Mouse (Mus musculus): ENCODE data around the gene Tet1. TPM values are rescaled to one million over a fixed set of nuclear protein-coding genes. Genes with fewer than 3 reads are reported as not detected.

Gene Tet1
- polyA plus RNA-seq, 1 experiment from 2014 or later, result 26.9 TPM

GRCm38 (mm10) chr10:62886799-62887591 is 21.8 kb downstream of the Tet1 start:
- Histone ChIP-seq H3K36me3 (no peaks in the 10 kb centered on the region), H3K27me3 (no peaks in the 10 kb centered on the region), H3K27ac (peak overlapping the region; percentile 78), H3K4me3 (peak overlapping the region; percentile 77), H3K4me1 (replicated peaks) (peaks cover 13% of the 10 kb centered on the region), H3K9me3 (replicated peaks) (no peaks in the 10 kb centered on the region), H3K9ac (peak overlapping the region; percentile 68), H3K4me2 (peak overlapping the region; percentile 89)
- under 1% methylated on average over 56 of the region's 56 CpGs for WGBS
- peak; percentile 83 for ATAC-seq (replicated peaks; ENCODE audit: insufficient number of reproducible peaks, insufficient read depth, low FRiP score, low read depth)

- Histone ChIP-seq H3K9me3 (replicated peaks) (no peaks in the 10 kb centered on the region), H3K4me3 (peak overlapping the region; percentile 77), H3K4me2 (peak overlapping the region; percentile 89), H3K27me3 (no peaks in the 10 kb centered on the region), H3K9ac (peak overlapping the region; percentile 68), H3K4me1 (replicated peaks) (peaks cover 13% of the 10 kb centered on the region), H3K36me3 (no peaks in the 10 kb centered on the region), H3K27ac (peak overlapping the region; percentile 78)
- WGBS, result under 1% methylated on average over 38 of the region's 38 CpGs
- peak; percentile 71 for ATAC-seq (replicated peaks; ENCODE audit: insufficient number of reproducible peaks, insufficient read depth, low FRiP score, low read depth)
These were observed 22.6 kb downstream of the Tet1 start for GRCm38 (mm10) chr10:62885969-62886798.

GRCm38 (mm10) chr10:62885460-62885859 is 23.3 kb downstream of the Tet1 start:
- Histone ChIP-seq H3K9ac (peak overlapping the region; percentile 68), H3K4me2 (peak overlapping the region; percentile 89), H3K27ac (peak overlapping the region; percentile 78), H3K4me1 (replicated peaks) (peaks cover 13% of the 10 kb centered on the region), H3K27me3 (no peaks in the 10 kb centered on the region), H3K9me3 (replicated peaks) (no peaks in the 10 kb centered on the region), H3K4me3 (peak overlapping the region; percentile 77), H3K36me3 (no peaks in the 10 kb centered on the region)
- no peak for ATAC-seq (replicated peaks; ENCODE audit: insufficient number of reproducible peaks, insufficient read depth, low FRiP score, low read depth)
- 27% methylated on average over 10 of the region's 10 CpGs for WGBS

- no peaks in the 10 kb centered on the region for H3K9me3 ChIP-seq (replicated peaks)
- H3K4me3 ChIP-seq, result no peak overlapping the region
- no peaks in the 10 kb centered on the region for H3K27me3 ChIP-seq
- H3K4me1 ChIP-seq (replicated peaks), result peaks cover 13% of the 10 kb centered on the region
- ATAC-seq (replicated peaks; ENCODE audit: insufficient number of reproducible peaks, insufficient read depth, low FRiP score, low read depth), result no peak
- no peak overlapping the region for H3K4me2 ChIP-seq
- no peak overlapping the region for H3K27ac ChIP-seq
- H3K36me3 ChIP-seq, result peaks cover 1% of the 10 kb centered on the region; the same call in 1 of the 2 replicates
- H3K9ac ChIP-seq, result no peak overlapping the region
- 73% methylated on average over 1 of the region's 1 CpGs for WGBS
These were observed 24.3 kb downstream of the Tet1 start for GRCm38 (mm10) chr10:62884517-62884916.

- Histone ChIP-seq H3K36me3 (peaks cover 7% of the 10 kb centered on the region; the same call in 1 of the 2 replicates), H3K27ac (no peak overlapping the region), H3K27me3 (no peaks in the 10 kb centered on the region), H3K4me3 (no peak overlapping the region), H3K4me1 (replicated peaks) (peaks cover 13% of the 10 kb centered on the region), H3K4me2 (no peak overlapping the region), H3K9ac (no peak overlapping the region), H3K9me3 (replicated peaks) (no peaks in the 10 kb centered on the region)
- no peak for ATAC-seq (replicated peaks; ENCODE audit: insufficient number of reproducible peaks, insufficient read depth, low FRiP score, low read depth)
- WGBS, result 22% methylated on average over 9 of the region's 9 CpGs
These were observed 24.8 kb downstream of the Tet1 start for GRCm38 (mm10) chr10:62883933-62884372.

GRCm38 (mm10) chr10:62881211-62881610 is 27.6 kb downstream of the Tet1 start:
- no peak overlapping the region for H3K4me2 ChIP-seq
- H3K4me3 ChIP-seq, result no peak overlapping the region
- no peaks in the 10 kb centered on the region for H3K27me3 ChIP-seq
- peaks cover 13% of the 10 kb centered on the region for H3K4me1 ChIP-seq (replicated peaks)
- peaks cover 14% of the 10 kb centered on the region; the same call in 1 of the 2 replicates for H3K36me3 ChIP-seq
- WGBS, result 48% methylated on average over 5 of the region's 5 CpGs
- no peak overlapping the region for H3K9ac ChIP-seq
- H3K27ac ChIP-seq, result no peak overlapping the region
- ATAC-seq (replicated peaks; ENCODE audit: insufficient number of reproducible peaks, insufficient read depth, low FRiP score, low read depth), result no peak
- no peaks in the 10 kb centered on the region for H3K9me3 ChIP-seq (replicated peaks)

- no peaks in the 10 kb centered on the region for H3K27me3 ChIP-seq
- H3K4me3 ChIP-seq, result no peak overlapping the region
- H3K36me3 ChIP-seq, result peaks cover 14% of the 10 kb centered on the region; the same call in 1 of the 2 replicates
- H3K27ac ChIP-seq, result no peak overlapping the region
- H3K9me3 ChIP-seq (replicated peaks), result no peaks in the 10 kb centered on the region
- ATAC-seq (replicated peaks; ENCODE audit: insufficient number of reproducible peaks, insufficient read depth, low FRiP score, low read depth), result no peak
- no peak overlapping the region for H3K4me2 ChIP-seq
- 91% methylated on average over 13 of the region's 13 CpGs for WGBS
- no peak overlapping the region for H3K9ac ChIP-seq
- no peaks in the 10 kb centered on the region for H3K4me1 ChIP-seq (replicated peaks)
These were observed 30.7 kb downstream of the Tet1 start for GRCm38 (mm10) chr10:62878056-62878455.

GRCm38 (mm10) chr10:62875565-62875964 is 33.2 kb downstream of the Tet1 start:
- Histone ChIP-seq H3K27me3 (no peaks in the 10 kb centered on the region), H3K36me3 (peaks cover 14% of the 10 kb centered on the region; the same call in 1 of the 2 replicates), H3K4me2 (no peak overlapping the region), H3K4me1 (replicated peaks) (no peaks in the 10 kb centered on the region), H3K27ac (no peak overlapping the region), H3K4me3 (no peak overlapping the region), H3K9me3 (replicated peaks) (no peaks in the 10 kb centered on the region), H3K9ac (no peak overlapping the region)
- 90% methylated on average over 4 of the region's 4 CpGs for WGBS
- no peak for ATAC-seq (replicated peaks; ENCODE audit: insufficient number of reproducible peaks, insufficient read depth, low FRiP score, low read depth)

- Histone ChIP-seq H3K4me2 (no peak overlapping the region), H3K27ac (no peak overlapping the region), H3K27me3 (no peaks in the 10 kb centered on the region), H3K9me3 (replicated peaks) (no peaks in the 10 kb centered on the region), H3K9ac (no peak overlapping the region), H3K4me3 (no peak overlapping the region), H3K36me3 (peaks cover 14% of the 10 kb centered on the region; the same call in 1 of the 2 replicates), H3K4me1 (replicated peaks) (no peaks in the 10 kb centered on the region)
- 80% methylated on average over 4 of the region's 4 CpGs for WGBS
- no peak for ATAC-seq (replicated peaks; ENCODE audit: insufficient number of reproducible peaks, insufficient read depth, low FRiP score, low read depth)
These were observed 34.0 kb downstream of the Tet1 start for GRCm38 (mm10) chr10:62874828-62875227.

GRCm38 (mm10) chr10:62866035-62866791 is 42.6 kb downstream of the Tet1 start:
- H3K9me3 ChIP-seq (replicated peaks), result no peaks in the 10 kb centered on the region
- peak overlapping the region; percentile 64 for H3K9ac ChIP-seq
- 16% methylated on average over 11 of the region's 11 CpGs for WGBS
- peak overlapping the region; percentile 87 for H3K27ac ChIP-seq
- peaks cover 23% of the 10 kb centered on the region for H3K4me1 ChIP-seq (replicated peaks)
- peak overlapping the region; percentile 58 for H3K4me3 ChIP-seq
- H3K4me2 ChIP-seq, result peak overlapping the region; percentile 83
- H3K27me3 ChIP-seq, result no peaks in the 10 kb centered on the region
- no peaks in the 10 kb centered on the region for H3K36me3 ChIP-seq
- peak; percentile 48; the same call in 1 of the 2 replicates for ATAC-seq (replicated peaks; ENCODE audit: insufficient number of reproducible peaks, insufficient read depth, low FRiP score, low read depth)

Data from heart, embryonic 15.5 days (tissue).